Mouse (Mus musculus) ES-E14 (cell line): ENCODE measurements around the gene Klf17. TPM values are rescaled to one million over a fixed set of nuclear protein-coding genes. Genes with fewer than 3 reads are reported as not detected.

ENCODE experiments used
- DNase-seq: peaks from one replicate; pipeline ENCODE4 v3.0.0-alpha.2; 2013; ENCODE audit warnings: low read depth, low spot score
- H3K27ac ChIP-seq: 2 replicates; pipeline ENCODE4 v1.5.1; 2012; ENCODE audit warnings: low read depth, mild to moderate bottlenecking, low read length, moderate library complexity, mixed read lengths; ENCODE audit not compliant: poor library complexity, insufficient read depth, severe bottlenecking
- H3K36me3 ChIP-seq: 2 replicates; pipeline ENCODE4 v1.6.1; 2012; ENCODE audit warnings: mild to moderate bottlenecking, low read length, moderate library complexity, mixed read lengths; ENCODE audit not compliant: control insufficient read depth, poor library complexity, insufficient read depth, severe bottlenecking
- H3K4me1 ChIP-seq, 2 experiments: fragments of 150-350 bp in 1 of 2; sonication (generic) in 1 of 2; 2 replicates each; pipeline ENCODE4 v1.6.1; 2012; ENCODE audit warnings: low read length in 2 of 2, mild to moderate bottlenecking in 1 of 2, mixed read lengths in 1 of 2; ENCODE audit not compliant: control insufficient read depth in 2 of 2, insufficient read depth in 2 of 2, poor library complexity in 1 of 2
- H3K4me3 ChIP-seq, 2 experiments: fragments of 150-350 bp in 1 of 2; sonication (generic) in 1 of 2; 2 replicates each; pipeline ENCODE4 v1.5.1; 2012; ENCODE audit warnings: low read length in 2 of 2, low read depth in 1 of 2, mild to moderate bottlenecking in 1 of 2, mixed read lengths in 1 of 2; ENCODE audit not compliant: insufficient read depth in 1 of 2, poor library complexity in 1 of 2, severe bottlenecking in 1 of 2
- H3K9ac ChIP-seq: 2 replicates; pipeline ENCODE4 v1.6.1; 2012; ENCODE audit warnings: low read depth, mild to moderate bottlenecking, low read length, mixed read lengths; ENCODE audit not compliant: poor library complexity, insufficient read depth, severe bottlenecking
- H3K9me3 ChIP-seq: fragments of 150-350 bp; sonication (generic); 2 replicates; pipeline ENCODE4 v1.6.1; 2012; ENCODE audit warnings: low read depth, mild to moderate bottlenecking, low read length; ENCODE audit not compliant: control insufficient read depth, insufficient read depth
- CHD2 ChIP-seq: IDR thresholded peaks from 2 replicates; pipeline ENCODE4 v1.6.1; 2014; ENCODE audit warnings: mild to moderate bottlenecking, low read depth, low read length, inconsistent platforms
- HCFC1 ChIP-seq: IDR thresholded peaks from 2 replicates; pipeline ENCODE4 v1.6.1; 2012; ENCODE audit warnings: low read length, inconsistent platforms, borderline replicate concordance; ENCODE audit not compliant: insufficient read depth
- MAFK ChIP-seq: IDR thresholded peaks from 2 replicates; pipeline ENCODE4 v1.6.1; 2014; ENCODE audit warnings: mild to moderate bottlenecking, low read depth, low read length, inconsistent platforms; ENCODE audit not compliant: insufficient read depth
- ZC3H11A ChIP-seq: IDR thresholded peaks from 2 replicates; pipeline ENCODE4 v1.6.1; 2012; ENCODE audit warnings: low read depth, mild to moderate bottlenecking, inconsistent platforms, low read length, borderline replicate concordance
- ZNF384 ChIP-seq: IDR thresholded peaks from 2 replicates; pipeline ENCODE4 v1.6.1; 2012; ENCODE audit warnings: low read depth, low read length, inconsistent platforms
- in situ Hi-C, 2 experiments: fragments of 600-800 bp; cut with MboI; formaldehyde crosslinking; loops; one replicate each; pipeline ENCODE4 v1.15.1; 2025; ENCODE audit warnings: low sequenced_read_pairs in 2 of 2, inconsistent platforms in 1 of 2; ENCODE audit not compliant: unreplicated experiment in 2 of 2
- total RNA-seq: library from RNA; depleted of rRNA; stranded (reverse); fragments of 300-350 nt; gene quantifications from 2 replicates; pipeline ENCODE4 v1.2.3, GENCODE M21; 2012

The Klf17 gene
- total RNA-seq, 1 experiment, result 0.76 TPM

DNA sequence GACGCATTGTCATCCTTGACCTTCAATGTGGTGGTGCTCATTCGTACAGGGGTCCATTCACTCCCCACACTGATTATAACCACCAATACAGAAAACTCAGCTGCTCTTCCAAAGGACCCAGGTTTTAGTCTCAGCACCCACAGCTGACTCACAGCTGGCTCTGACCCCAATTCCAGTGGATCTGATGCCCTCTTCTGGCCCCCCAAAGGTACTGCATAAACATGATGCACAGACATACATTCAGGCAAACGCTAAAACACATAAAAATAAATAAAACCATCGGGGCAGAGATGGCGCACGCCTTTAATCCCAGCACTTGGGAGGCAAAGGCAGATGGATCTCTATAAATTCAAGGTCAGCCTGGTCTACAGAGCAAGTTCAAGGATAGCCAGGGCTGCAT, 34.5 kb upstream of the Klf17 start:
- H3K9me3 ChIP-seq, result no peaks in the 10 kb centered on the region
- TF ChIP-seq CHD2 (no peak), ZC3H11A (peak; percentile 39; the same call in 1 of the 2 replicates)

DNA sequence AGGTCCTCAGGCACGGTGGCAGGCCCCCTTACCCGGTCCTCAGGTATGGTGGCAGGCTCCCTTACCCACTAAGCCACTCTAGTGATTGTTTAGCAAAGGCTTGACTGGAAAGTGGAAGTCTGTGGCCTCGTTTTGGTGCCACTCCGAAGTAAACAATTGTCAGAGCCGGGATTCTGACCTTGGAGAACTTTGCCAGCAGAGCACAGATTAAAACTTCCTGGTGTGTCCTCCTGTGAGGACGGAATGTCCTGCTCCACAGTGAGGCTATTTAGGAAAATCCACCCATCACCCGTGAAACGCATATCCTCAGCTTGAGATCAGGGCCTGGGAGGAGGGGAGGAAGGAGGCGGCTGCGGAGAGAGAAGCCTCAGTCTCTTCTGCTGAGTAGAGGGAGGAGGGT, 22.9 kb upstream of the Klf17 start:
- H3K4me3 ChIP-seq, result no peak overlapping the region
- H3K9me3 ChIP-seq, result no peaks in the 10 kb centered on the region
- DNase-seq, result no peak
- TF ChIP-seq MAFK (no peak), CHD2 (no peak), HCFC1 (no peak), ZC3H11A (no peak), ZNF384 (no peak)
- H3K27ac ChIP-seq, result no peak overlapping the region
- no peaks in the 10 kb centered on the region; a peak in 1 of 4 replicates for H3K4me1 ChIP-seq
- in situ Hi-C loops, result no loop called here
- no peak overlapping the region for H3K9ac ChIP-seq
- H3K36me3 ChIP-seq, result no peaks in the 10 kb centered on the region

More for the DNA sequence above, 34.5 kb upstream of the Klf17 start:
- peak; percentile 17 for DNase-seq
- in situ Hi-C loops, result no loop called here
- Histone ChIP-seq H3K36me3 (no peaks in the 10 kb centered on the region), H3K4me3 (no peak overlapping the region), H3K27ac (no peak overlapping the region), H3K4me1 (peaks cover 0 to 2% of the 10 kb centered on the region in 2 experiments; a peak in 1 of 4 replicates), H3K9ac (no peak overlapping the region)

DNA sequence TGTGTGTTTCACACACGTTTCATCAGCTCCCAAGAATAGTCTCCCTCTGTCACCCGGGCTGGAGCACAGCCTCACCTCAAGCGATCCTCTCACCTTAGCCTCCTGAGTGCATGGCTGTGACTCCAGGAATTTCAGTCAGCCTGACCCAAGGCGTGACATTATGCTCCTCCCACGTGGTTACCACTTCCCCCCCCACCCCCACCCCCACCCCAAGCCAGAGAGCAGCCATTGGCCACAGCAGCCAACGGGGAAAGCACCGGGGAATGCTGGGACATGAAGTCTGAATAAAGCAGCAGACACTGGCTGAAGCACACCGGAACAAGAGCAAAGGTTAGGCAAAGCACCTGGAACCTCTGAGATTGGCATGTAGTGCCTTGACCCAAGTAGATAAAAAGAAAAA, 21.5 kb upstream of the Klf17 start:
- in situ Hi-C loops, result no loop called here
- H3K36me3 ChIP-seq, result no peaks in the 10 kb centered on the region
- no peaks in the 10 kb centered on the region; a peak in 1 of 4 replicates for H3K4me1 ChIP-seq
- peak overlapping the region in 1 of 2 experiments; percentile 38; a peak in 2 of 4 replicates for H3K4me3 ChIP-seq
- peak; percentile 65; the same call in 1 of the 2 replicates for TF ChIP-seq HCFC1
- no peak for TF ChIP-seq CHD2
- no peak overlapping the region; the same call in 1 of the 2 replicates for H3K9ac ChIP-seq
- no peaks in the 10 kb centered on the region for H3K9me3 ChIP-seq
- no peak overlapping the region for H3K27ac ChIP-seq
- DNase-seq, result peak; percentile 34

DNA sequence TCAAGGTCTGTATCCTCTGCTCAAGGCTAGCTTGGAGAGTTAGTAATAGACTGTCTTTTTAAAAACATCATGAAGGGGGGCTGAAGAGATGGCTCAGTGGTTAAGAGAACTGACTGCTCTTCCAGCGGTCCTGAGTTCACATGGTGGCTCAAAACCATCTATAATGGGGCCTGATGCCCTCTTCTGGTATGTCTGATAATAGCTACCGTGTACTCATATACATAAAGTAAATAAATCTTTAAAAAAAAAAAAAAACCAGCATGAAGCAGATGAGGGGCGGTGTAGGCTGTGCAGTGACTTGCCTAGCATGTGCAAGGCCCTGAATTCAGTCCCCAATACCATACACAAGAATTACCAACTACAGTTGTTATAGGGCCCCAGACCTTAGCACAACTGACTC, 17.5 kb upstream of the Klf17 start:
- in situ Hi-C loops, result no loop called here
- TF ChIP-seq ZNF384 (no peak), CHD2 (no peak), ZC3H11A (no peak), HCFC1 (no peak), MAFK (no peak)
- Histone ChIP-seq H3K27ac (no peak overlapping the region), H3K4me3 (no peak overlapping the region), H3K4me1 (no peaks in the 10 kb centered on the region; a peak in 1 of 4 replicates), H3K9me3 (no peaks in the 10 kb centered on the region), H3K9ac (no peak overlapping the region), H3K36me3 (no peaks in the 10 kb centered on the region)
- no peak for DNase-seq

DNA sequence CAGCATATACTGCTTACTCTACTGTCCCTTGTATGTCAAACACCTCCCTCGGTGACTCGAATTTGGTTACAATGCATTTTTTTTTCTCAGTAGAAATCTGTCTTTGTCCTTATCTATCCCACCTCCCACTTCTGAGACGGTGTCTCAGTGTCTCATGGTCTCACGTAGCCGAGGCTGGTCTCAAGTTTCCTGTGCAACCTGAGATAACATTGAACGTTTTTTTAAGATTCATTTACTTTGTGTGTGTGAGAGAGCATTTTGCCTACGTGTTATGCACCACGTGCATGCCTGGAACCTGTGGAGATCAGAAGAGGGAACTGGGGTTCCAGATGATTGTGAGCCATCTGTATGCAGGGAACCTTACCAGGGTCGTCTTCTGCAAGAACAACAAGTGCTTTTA, 7.5 kb upstream of the Klf17 start:
- TF ChIP-seq ZC3H11A (no peak), CHD2 (no peak), MAFK (no peak), HCFC1 (no peak), ZNF384 (no peak)
- no peak overlapping the region for H3K4me3 ChIP-seq

More for the DNA sequence above, 7.5 kb upstream of the Klf17 start:
- no peaks in the 10 kb centered on the region for H3K4me1 ChIP-seq
- H3K9me3 ChIP-seq, result no peaks in the 10 kb centered on the region
- DNase-seq, result no peak
- H3K9ac ChIP-seq, result no peak overlapping the region
- in situ Hi-C loops, result no loop called here
- no peaks in the 10 kb centered on the region for H3K36me3 ChIP-seq
- H3K27ac ChIP-seq, result no peak overlapping the region
